Mouse (Mus musculus) kidney, postnatal 25 days (tissue): ENCODE results near the gene Rcc1l.
A peak's percentile ranks its signal among the peaks of the same experiment; 100 is the strongest.

ENCODE experiments used
- DNase-seq, 2 experiments: peaks; one replicate each; pipeline ENCODE4 v3.0.0; 2021; ENCODE audit warnings: mixed read lengths in 2 of 2

Rcc1l gene

GRCm38 (mm10) chr5:134115639-134116259, 60.8 kb downstream of the Rcc1l start:
- no peak for DNase-seq

- no peak for DNase-seq
Observed at GRCm38 (mm10) chr5:134114981-134115380, 61.6 kb downstream of the Rcc1l start.

- no peak for DNase-seq
Observed at GRCm38 (mm10) chr5:134105829-134106228, 70.7 kb downstream of the Rcc1l start.

- no peak for DNase-seq
Observed at GRCm38 (mm10) chr5:134102720-134103119, 73.9 kb downstream of the Rcc1l start.

GRCm38 (mm10) chr5:134101883-134102282, 74.7 kb downstream of the Rcc1l start:
- DNase-seq: peak; percentile 79 to 93

GRCm38 (mm10) chr5:134101322-134101721, 75.3 kb downstream of the Rcc1l start:
- DNase-seq: peak; percentile 42 to 60

GRCm38 (mm10) chr5:134100232-134100771, 76.3 kb downstream of the Rcc1l start:
- peak; percentile 27 to 53 for DNase-seq

- peak; percentile 96 to 97 for DNase-seq
Observed at GRCm38 (mm10) chr5:134099496-134100211, 76.9 kb downstream of the Rcc1l start, which contains the start of gene Castor2. TSS of gene Castor2 (plus strand) at chr5:134099711.

- peak; percentile 18 to 83 for DNase-seq
Observed at GRCm38 (mm10) chr5:134098976-134099375, 77.6 kb downstream of the Rcc1l start.

GRCm38 (mm10) chr5:134098341-134098902, 78.2 kb downstream of the Rcc1l start:
- peak; percentile 37 to 59 for DNase-seq
